Mouse (Mus musculus): ENCODE results near the gene Prkar2b.

Prkar2b gene

GRCm38 (mm10) chr12:32009267-32009984, 51.7 kb downstream of the Prkar2b start:
- WGBS, result 36% methylated on average over 8 of the region's 8 CpGs

GRCm38 (mm10) chr12:32008728-32009127, 52.4 kb downstream of the Prkar2b start:
- WGBS, result 72% methylated on average over 5 of the region's 5 CpGs

- WGBS, result 86% methylated on average over 4 of the region's 4 CpGs
Measured at GRCm38 (mm10) chr12:32007646-32008045, 53.5 kb downstream of the Prkar2b start.

- 91% methylated on average over 8 of the region's 8 CpGs for WGBS
Measured at GRCm38 (mm10) chr12:32007040-32007439, 54.1 kb downstream of the Prkar2b start.

GRCm38 (mm10) chr12:32006391-32006929, 54.6 kb downstream of the Prkar2b start:
- 88% methylated on average over 10 of the region's 10 CpGs for WGBS

GRCm38 (mm10) chr12:32000464-32000863, 60.6 kb downstream of the Prkar2b start:
- WGBS, result 88% methylated on average over 7 of the region's 7 CpGs

- WGBS, result 40% methylated on average over 5 of the region's 5 CpGs
Measured at GRCm38 (mm10) chr12:31998706-31999105, 62.4 kb downstream of the Prkar2b start.

GRCm38 (mm10) chr12:31997328-31997878, 63.7 kb downstream of the Prkar2b start:
- WGBS, result 84% methylated on average over 3 of the region's 3 CpGs

- 69% methylated on average over 5 of the region's 5 CpGs for WGBS
Measured at GRCm38 (mm10) chr12:31996877-31997276, 64.2 kb downstream of the Prkar2b start.

- 90% methylated on average over 4 of the region's 4 CpGs for whole genome bisulfite sequencing
Measured at GRCm38 (mm10) chr12:31990575-31990974, 70.5 kb downstream of the Prkar2b start.

GRCm38 (mm10) chr12:31986463-31986862, 74.6 kb downstream of the Prkar2b start:
- WGBS, result 89% methylated on average over 2 of the region's 2 CpGs

- 47% methylated on average over 6 of the region's 6 CpGs for WGBS
Measured at GRCm38 (mm10) chr12:31985738-31986137, 75.4 kb downstream of the Prkar2b start.

- WGBS, result 55% methylated on average over 12 of the region's 12 CpGs
Measured at GRCm38 (mm10) chr12:31984664-31985063, 76.4 kb downstream of the Prkar2b start.

GRCm38 (mm10) chr12:31984206-31984605, 76.9 kb downstream of the Prkar2b start:
- 44% methylated on average over 2 of the region's 2 CpGs for WGBS

GRCm38 (mm10) chr12:31983769-31984168, 77.3 kb downstream of the Prkar2b start:
- WGBS, result 34% methylated on average over 6 of the region's 6 CpGs

GRCm38 (mm10) chr12:31983238-31983637, 77.9 kb downstream of the Prkar2b start:
- 34% methylated on average over 7 of the region's 7 CpGs for WGBS

- 55% methylated on average over 12 of the region's 12 CpGs for WGBS
Measured at GRCm38 (mm10) chr12:31977613-31978195, 83.4 kb downstream of the Prkar2b start.

GRCm38 (mm10) chr12:31976544-31976943, 84.6 kb downstream of the Prkar2b start:
- WGBS, result 50% methylated on average over 7 of the region's 7 CpGs

- 54% methylated on average over 13 of the region's 13 CpGs for WGBS
Measured at GRCm38 (mm10) chr12:31973473-31974172, 87.5 kb downstream of the Prkar2b start.

- WGBS, result 65% methylated on average over 8 of the region's 8 CpGs
Measured at GRCm38 (mm10) chr12:31971547-31971946, 89.5 kb downstream of the Prkar2b start.

- WGBS, result 23% methylated on average over 1 of the region's 1 CpGs
Measured at GRCm38 (mm10) chr12:31969111-31969510, 92.0 kb downstream of the Prkar2b start.

GRCm38 (mm10) chr12:31967536-31967935, 93.6 kb downstream of the Prkar2b start:
- under 1% methylated on average over 2 of the region's 2 CpGs for WGBS

Data from cerebral cortex, adult 2 months (tissue).